Mouse (Mus musculus) midbrain, embryonic 12.5 days (tissue): ENCODE data around the gene Rbbp8nl. TPM values are rescaled to one million over a fixed set of nuclear protein-coding genes. Genes with fewer than 3 reads are reported as not detected.

ENCODE experiments used
- ATAC-seq: fragments of 200-750 bp; cut with Nextera tagmentation; 2 replicates; pipeline ENCODE4 v1.8.0; 2017; ENCODE audit warnings: low read depth, moderate TSS enrichment, moderate library complexity; ENCODE audit not compliant: low FRiP score
- H3K27ac ChIP-seq: fragments of 300-500 bp; sonication (generic); replicated peaks from 2 replicates; pipeline ENCODE4 v1.5.1; 2016; ENCODE audit warnings: mild to moderate bottlenecking
- H3K27me3 ChIP-seq: fragments of 300-500 bp; sonication (generic); 2 replicates; pipeline ENCODE4 v1.6.1; 2016; ENCODE audit warnings: mild to moderate bottlenecking
- H3K36me3 ChIP-seq: fragments of 300-500 bp; sonication (generic); 2 replicates; pipeline ENCODE4 v1.6.1; 2016
- H3K4me1 ChIP-seq: fragments of 300-500 bp; sonication (generic); 2 replicates; pipeline ENCODE4 v1.6.1; 2016
- H3K4me2 ChIP-seq: fragments of 300-500 bp; sonication (generic); replicated peaks from 2 replicates; pipeline ENCODE4 v1.6.1; 2016; ENCODE audit warnings: mild to moderate bottlenecking, moderate library complexity
- H3K4me3 ChIP-seq: fragments of 300-500 bp; sonication (generic); 2 replicates; pipeline ENCODE4 v1.5.1; 2016; ENCODE audit warnings: mild to moderate bottlenecking
- H3K9ac ChIP-seq: fragments of 300-500 bp; sonication (generic); replicated peaks from 2 replicates; pipeline ENCODE4 v1.6.1; 2016; ENCODE audit warnings: mild to moderate bottlenecking, moderate library complexity
- H3K9me3 ChIP-seq: fragments of 300-500 bp; sonication (generic); 2 replicates; pipeline ENCODE4 v1.6.1; 2016; ENCODE audit warnings: mild to moderate bottlenecking
- WGBS: fragments of 180-500 bp; shearing (Covaris S2); methylation state at CpG from one replicate; pipeline ENCODE4 v1.1.7; 2016; 5-methylcytosine and 5-hydroxymethylcytosine counted together
- polyA plus RNA-seq: library from polyadenylated mRNA; unstranded; fragments of >200 nt; fragmentation: Nextera tagmentation; extraction: Ambion mirVana; gene quantifications from 2 replicates; pipeline ENCODE4 v1.2.1, GENCODE M21; 2016

Rbbp8nl gene
- polyA plus RNA-seq, 1 experiment from 2014 or later: 0.08 TPM

- H3K4me3 ChIP-seq: no peak overlapping the region
- no peak for ATAC-seq
- no peaks in the 10 kb centered on the region for H3K36me3 ChIP-seq
- no peak overlapping the region for H3K4me2 ChIP-seq
- H3K4me1 ChIP-seq: no peaks in the 10 kb centered on the region
- 67% methylated on average over 2 of the region's 2 CpGs for WGBS
- no peaks in the 10 kb centered on the region for H3K9me3 ChIP-seq
- H3K27ac ChIP-seq: no peak overlapping the region
- 0 out of 2 replicates have a peak, but pooled peaks cover 4% of the 10 kb centered on the region for H3K27me3 ChIP-seq
- no peak overlapping the region for H3K9ac ChIP-seq
Measured at GRCm38 (mm10) chr2:180306009-180306408, 16.3 kb upstream of the Rbbp8nl start.

- no peak overlapping the region for H3K4me2 ChIP-seq
- WGBS: 91% methylated on average over 3 of the region's 3 CpGs
Measured at GRCm38 (mm10) chr2:180305490-180305889, 15.8 kb upstream of the Rbbp8nl start.

GRCm38 (mm10) chr2:180304554-180304953, 14.9 kb upstream of the Rbbp8nl start:
- WGBS: 57% methylated on average over 4 of the region's 4 CpGs
- no peak overlapping the region for H3K4me2 ChIP-seq
- H3K9ac ChIP-seq: no peak overlapping the region
- H3K4me1 ChIP-seq: no peaks in the 10 kb centered on the region
- H3K36me3 ChIP-seq: no peaks in the 10 kb centered on the region
- H3K27me3 ChIP-seq: 0 out of 2 replicates have a peak, but pooled peaks cover 6% of the 10 kb centered on the region
- no peaks in the 10 kb centered on the region for H3K9me3 ChIP-seq
- ATAC-seq: no peak
- no peak overlapping the region for H3K27ac ChIP-seq
- no peak overlapping the region for H3K4me3 ChIP-seq

More at GRCm38 (mm10) chr2:180305490-180305889, 15.8 kb upstream of the Rbbp8nl start:
- 0 out of 2 replicates have a peak, but pooled peaks cover 4% of the 10 kb centered on the region for H3K27me3 ChIP-seq
- H3K9me3 ChIP-seq: no peaks in the 10 kb centered on the region
- no peak overlapping the region for H3K27ac ChIP-seq
- H3K4me3 ChIP-seq: no peak overlapping the region
- H3K4me1 ChIP-seq: no peaks in the 10 kb centered on the region
- no peaks in the 10 kb centered on the region for H3K36me3 ChIP-seq
- no peak overlapping the region for H3K9ac ChIP-seq
- ATAC-seq: no peak

- Histone ChIP-seq H3K27me3 (0 out of 2 replicates have a peak, but pooled peaks cover 10% of the 10 kb centered on the region), H3K36me3 (no peaks in the 10 kb centered on the region), H3K4me2 (no peak overlapping the region), H3K4me3 (no peak overlapping the region), H3K27ac (no peak overlapping the region), H3K4me1 (no peaks in the 10 kb centered on the region), H3K9ac (no peak overlapping the region), H3K9me3 (no peaks in the 10 kb centered on the region)
- ATAC-seq: no peak
- WGBS: 90% methylated on average over 12 of the region's 12 CpGs
Measured at GRCm38 (mm10) chr2:180303468-180303867, 13.8 kb upstream of the Rbbp8nl start.

- H3K4me1 ChIP-seq: no peaks in the 10 kb centered on the region
- 74% methylated on average over 4 of the region's 4 CpGs for WGBS
- no peaks in the 10 kb centered on the region for H3K9me3 ChIP-seq
- no peak overlapping the region for H3K9ac ChIP-seq
- ATAC-seq: no peak
- 0 out of 2 replicates have a peak, but pooled peaks cover 12% of the 10 kb centered on the region for H3K27me3 ChIP-seq
- H3K27ac ChIP-seq: no peak overlapping the region
- no peak overlapping the region for H3K4me3 ChIP-seq
- H3K4me2 ChIP-seq: no peak overlapping the region
- no peaks in the 10 kb centered on the region for H3K36me3 ChIP-seq
Measured at GRCm38 (mm10) chr2:180302201-180302600, 12.5 kb upstream of the Rbbp8nl start.

GRCm38 (mm10) chr2:180300771-180301170, 11.1 kb upstream of the Rbbp8nl start:
- no peaks in the 10 kb centered on the region for H3K9me3 ChIP-seq
- WGBS: 69% methylated on average over 5 of the region's 5 CpGs
- H3K4me3 ChIP-seq: no peak overlapping the region
- no peaks in the 10 kb centered on the region for H3K4me1 ChIP-seq
- H3K9ac ChIP-seq: no peak overlapping the region
- no peaks in the 10 kb centered on the region for H3K36me3 ChIP-seq
- ATAC-seq: no peak
- H3K27me3 ChIP-seq: 0 out of 2 replicates have a peak, but pooled peaks cover 12% of the 10 kb centered on the region
- no peak overlapping the region for H3K27ac ChIP-seq
- H3K4me2 ChIP-seq: no peak overlapping the region

GRCm38 (mm10) chr2:180300252-180300651, 10.6 kb upstream of the Rbbp8nl start:
- H3K9ac ChIP-seq: no peak overlapping the region
- H3K4me3 ChIP-seq: no peak overlapping the region
- no peak overlapping the region for H3K27ac ChIP-seq
- WGBS: 77% methylated on average over 2 of the region's 2 CpGs
- 0 out of 2 replicates have a peak, but pooled peaks cover 12% of the 10 kb centered on the region for H3K27me3 ChIP-seq
- H3K4me1 ChIP-seq: no peaks in the 10 kb centered on the region
- no peak for ATAC-seq
- H3K4me2 ChIP-seq: no peak overlapping the region
- H3K9me3 ChIP-seq: no peaks in the 10 kb centered on the region
- no peaks in the 10 kb centered on the region for H3K36me3 ChIP-seq

GRCm38 (mm10) chr2:180292906-180293305, 3.2 kb upstream of the Rbbp8nl start:
- Histone ChIP-seq H3K27me3 (no peaks in the 10 kb centered on the region; the same call in 1 of the 2 replicates), H3K36me3 (no peaks in the 10 kb centered on the region), H3K9me3 (no peaks in the 10 kb centered on the region), H3K27ac (no peak overlapping the region), H3K9ac (no peak overlapping the region), H3K4me3 (no peak overlapping the region), H3K4me1 (no peaks in the 10 kb centered on the region), H3K4me2 (no peak overlapping the region)
- WGBS: 72% methylated on average over 8 of the region's 8 CpGs
- ATAC-seq: no peak

- Histone ChIP-seq H3K9me3 (no peaks in the 10 kb centered on the region), H3K9ac (no peak overlapping the region), H3K36me3 (no peaks in the 10 kb centered on the region), H3K4me3 (no peak overlapping the region), H3K4me1 (no peaks in the 10 kb centered on the region), H3K4me2 (no peak overlapping the region), H3K27me3 (no peaks in the 10 kb centered on the region; the same call in 1 of the 2 replicates), H3K27ac (no peak overlapping the region)
- no peak for ATAC-seq
- 85% methylated on average over 4 of the region's 4 CpGs for WGBS
Measured at GRCm38 (mm10) chr2:180292026-180292425, 2.3 kb upstream of the Rbbp8nl start.

- Histone ChIP-seq H3K4me1 (no peaks in the 10 kb centered on the region), H3K36me3 (no peaks in the 10 kb centered on the region), H3K4me2 (no peak overlapping the region), H3K9me3 (no peaks in the 10 kb centered on the region), H3K4me3 (no peak overlapping the region), H3K27ac (no peak overlapping the region), H3K9ac (no peak overlapping the region), H3K27me3 (no peaks in the 10 kb centered on the region; the same call in 1 of the 2 replicates)
- WGBS: 79% methylated on average over 5 of the region's 5 CpGs
- no peak for ATAC-seq
Measured at GRCm38 (mm10) chr2:180291566-180291965, 1.9 kb upstream of the Rbbp8nl start.

- H3K9ac ChIP-seq: no peak overlapping the region
- no peak overlapping the region for H3K4me3 ChIP-seq
- H3K36me3 ChIP-seq: no peaks in the 10 kb centered on the region
- H3K9me3 ChIP-seq: no peaks in the 10 kb centered on the region
- no peak overlapping the region for H3K4me2 ChIP-seq
- H3K4me1 ChIP-seq: no peaks in the 10 kb centered on the region
- no peaks in the 10 kb centered on the region; the same call in 1 of the 2 replicates for H3K27me3 ChIP-seq
- no peak overlapping the region for H3K27ac ChIP-seq
- 62% methylated on average over 6 of the region's 6 CpGs for WGBS
- ATAC-seq: no peak
Measured at GRCm38 (mm10) chr2:180290503-180290902, 824 bp upstream of the Rbbp8nl start.

- H3K27ac ChIP-seq: no peak overlapping the region
- 62% methylated on average over 11 of the region's 11 CpGs for whole genome bisulfite sequencing
- no peak for ATAC-seq
Measured at GRCm38 (mm10) chr2:180288966-180289365, 713 bp downstream of the Rbbp8nl start.

GRCm38 (mm10) chr2:180279321-180279720, 10.4 kb downstream of the Rbbp8nl start:
- H3K27ac ChIP-seq: no peak overlapping the region

More at GRCm38 (mm10) chr2:180288966-180289365, 713 bp downstream of the Rbbp8nl start:
- Histone ChIP-seq H3K9me3 (no peaks in the 10 kb centered on the region), H3K27me3 (no peaks in the 10 kb centered on the region; the same call in 1 of the 2 replicates), H3K4me2 (no peak overlapping the region), H3K4me1 (no peaks in the 10 kb centered on the region), H3K4me3 (no peak overlapping the region), H3K36me3 (no peaks in the 10 kb centered on the region), H3K9ac (no peak overlapping the region)

More at GRCm38 (mm10) chr2:180279321-180279720, 10.4 kb downstream of the Rbbp8nl start:
- no peak for ATAC-seq
- Histone ChIP-seq H3K4me2 (no peak overlapping the region), H3K36me3 (no peaks in the 10 kb centered on the region), H3K27me3 (peaks cover 22% of the 10 kb centered on the region), H3K9me3 (no peaks in the 10 kb centered on the region), H3K4me3 (no peak overlapping the region), H3K4me1 (peaks cover 9% of the 10 kb centered on the region; the same call in 1 of the 2 replicates), H3K9ac (no peak overlapping the region)
- 84% methylated on average over 8 of the region's 8 CpGs for WGBS
